In genomic region chr6:51533467-51534200, GRCm38 (mm10) we compare ENCODE assay signal across 19 mouse cellular contexts. TPM values are rescaled to one million over a fixed set of nuclear protein-coding genes. Genes with fewer than 3 reads are reported as not detected.
DNase-seq lines count a peak whose midpoint lies in the region; ATAC-seq and TF ChIP-seq lines count a peak whose summit lies in the region.
"Had no signal": no experiment of that assay in that cellular context is flagged by ENCODE, and none has a peak within 500 bp of the region (broad histone marks: within the 10 kb centered on the region; RNA-seq: fewer than 3 reads in every experiment).

No protein-coding gene starts in this region.

- no peaks in the 10 kb centered on the region for H3K36me3 ChIP-seq in intestine, embryonic 15.5 days
- H3K36me3 ChIP-seq in intestine, postnatal 0 days (ENCODE audit: control insufficient read depth, insufficient read depth) = no peaks in the 10 kb centered on the region
- H3K36me3 ChIP-seq in E14TG2a.4 (ENCODE audit: insufficient read depth, low read length) = peaks cover 16% of the 10 kb centered on the region
- H3K36me3 ChIP-seq: embryonic facial prominence, embryonic 15.5 days; forebrain, embryonic 12.5 days; stomach, embryonic 15.5 days had no signal

- no peak for TF ChIP-seq CTCF in intestine, postnatal 0 days (IDR thresholded peaks at IDR 0.05; ENCODE audit: low read depth)
- no peak for TF ChIP-seq CTCF in E14TG2a.4 (conservative IDR thresholded peaks at IDR 0.05; ENCODE audit: low read length)
- TF ChIP-seq CTCF in bone marrow macrophage, adult 2 months (IDR thresholded peaks at IDR 0.05; ENCODE audit: low read depth, low read length) = no peak

- no peaks in the 10 kb centered on the region for H3K9me3 ChIP-seq in intestine, embryonic 15.5 days
- no peaks in the 10 kb centered on the region for H3K9me3 ChIP-seq in intestine, postnatal 0 days (ENCODE audit: control insufficient read depth)
- H3K9me3 ChIP-seq in E14TG2a.4 (ENCODE audit: low read length) = no peaks in the 10 kb centered on the region
- H3K9me3 ChIP-seq: embryonic facial prominence, embryonic 15.5 days; forebrain, embryonic 12.5 days; stomach, embryonic 15.5 days had no signal

- WGBS in intestine, embryonic 15.5 days = 70% methylated on average over 6 of the region's 6 CpGs
- 58% methylated on average over 6 of the region's 6 CpGs for WGBS in intestine, postnatal 0 days

- H3K27ac ChIP-seq in intestine, embryonic 15.5 days = no peak overlapping the region
- H3K27ac ChIP-seq in intestine, postnatal 0 days (ENCODE audit: low read depth, low read length) = no peak overlapping the region
- peak overlapping the region; percentile 97 for H3K27ac ChIP-seq in bone marrow macrophage, adult 2 months (ENCODE audit: insufficient read depth, low read depth, low read length)
- H3K27ac ChIP-seq: embryonic facial prominence, embryonic 15.5 days; forebrain, embryonic 12.5 days; kidney, postnatal 0 days; liver, embryonic 14.5 days; midbrain, embryonic 10.5 days; stomach, embryonic 15.5 days had no signal

- H3K4me3 ChIP-seq in intestine, embryonic 15.5 days (replicated peaks) = no peak overlapping the region
- no peak overlapping the region for H3K4me3 ChIP-seq in intestine, postnatal 0 days (ENCODE audit: low read depth, low read length)
- H3K4me3 ChIP-seq in E14TG2a.4 (replicated peaks; ENCODE audit: low read length) = peak overlapping the region; percentile 29; the same call in 1 of the 2 replicates
- H3K4me3 ChIP-seq in bone marrow macrophage, adult 2 months (ENCODE audit: insufficient read depth, low read length) = peak overlapping the region; percentile 36
- H3K4me3 ChIP-seq: embryonic facial prominence, embryonic 15.5 days; forebrain, embryonic 12.5 days; midbrain, embryonic 10.5 days; stomach, embryonic 15.5 days had no signal

- no peaks in the 10 kb centered on the region for H3K27me3 ChIP-seq in intestine, embryonic 15.5 days (replicated peaks)
- no peaks in the 10 kb centered on the region for H3K27me3 ChIP-seq in intestine, postnatal 0 days (replicated peaks; ENCODE audit: control insufficient read depth, insufficient read depth, low read length)
- no peaks in the 10 kb centered on the region for H3K27me3 ChIP-seq in E14TG2a.4 (ENCODE audit: insufficient read depth, low read length)
- H3K27me3 ChIP-seq: embryonic facial prominence, embryonic 15.5 days; forebrain, embryonic 12.5 days; stomach, embryonic 15.5 days had no signal

- ATAC-seq in intestine, embryonic 15.5 days = peak; percentile 51; the same call in 1 of the 2 replicates
- ATAC-seq in intestine, postnatal 0 days = no peak; the same call in 1 of the 2 replicates
- peak; percentile 89 for ATAC-seq in monocyte, adult 5-6 weeks (replicated peaks; ENCODE audit: insufficient number of reproducible peaks, low FRiP score, low TSS enrichment, poor library complexity, severe bottlenecking)

- TF ChIP-seq POLR2A in bone marrow macrophage, adult 2 months (IDR thresholded peaks at IDR 0.05; ENCODE audit: borderline replicate concordance, low read depth, low read length) = no peak

- 0 out of 2 replicates have a peak, but pooled peaks cover 2% of the 10 kb centered on the region for H3K4me1 ChIP-seq in intestine, embryonic 15.5 days (replicated peaks)
- H3K4me1 ChIP-seq in intestine, postnatal 0 days (replicated peaks; ENCODE audit: control insufficient read depth, insufficient read depth, low read length) = no peaks in the 10 kb centered on the region
- peaks cover 88% of the 10 kb centered on the region for H3K4me1 ChIP-seq in E14TG2a.4 (replicated peaks; ENCODE audit: low read depth, low read length)
- H3K4me1 ChIP-seq in bone marrow macrophage, adult 2 months (ENCODE audit: control insufficient read depth, insufficient read depth, low read length) = peaks cover 46% of the 10 kb centered on the region
- H3K4me1 ChIP-seq: embryonic facial prominence, embryonic 15.5 days; stomach, embryonic 15.5 days had no signal

- H3K9ac ChIP-seq in intestine, embryonic 15.5 days = no peak overlapping the region
- H3K9ac ChIP-seq in intestine, postnatal 0 days (ENCODE audit: low read depth, low read length) = no peak overlapping the region
- H3K9ac ChIP-seq: embryonic facial prominence, embryonic 15.5 days; forebrain, embryonic 12.5 days; liver, embryonic 14.5 days; stomach, embryonic 15.5 days had no signal

- DNase-seq in spleen, postnatal 10 days (ENCODE audit: low spot score in 2 of 2) = no peak
- DNase-seq in left cerebral cortex, adult 9 months (ENCODE audit: low spot score in 2 of 2) = no peak
- no peak for DNase-seq in gastrocnemius, postnatal 4 days (ENCODE audit: low spot score in 2 of 2)
- DNase-seq: adrenal gland, postnatal 14 days; cerebellum, adult 11-12 months; heart, postnatal 10 days; layer of hippocampus, adult 9-11 months; thymus, postnatal 25 days had no signal

- H3K4me2 ChIP-seq in intestine, embryonic 15.5 days (replicated peaks) = no peak overlapping the region
- no peak overlapping the region for H3K4me2 ChIP-seq in intestine, postnatal 0 days (replicated peaks; ENCODE audit: low read depth)
- H3K4me2 ChIP-seq: embryonic facial prominence, embryonic 15.5 days; forebrain, embryonic 12.5 days; stomach, embryonic 15.5 days had no signal

RNA-seq across cellular contexts. Expression of gene Snx10, which starts 9.9 kb away (rescaled TPM):
- 12.1 and 14.4 TPM in 2 replicates for polyA plus RNA-seq in intestine, embryonic 15.5 days (2015; fragmentation: Nextera tagmentation; extraction: Ambion mirVana)
- 8.4 and 10.1 TPM in 2 replicates for polyA plus RNA-seq in intestine, postnatal 0 days (2015; fragmentation: Nextera tagmentation; extraction: Ambion mirVana)
- 101 and 105 TPM in 2 replicates for polyA plus RNA-seq in bone marrow macrophage, adult 2 months (2012; ENCODE audit: insufficient read depth, insufficient read length, missing spikeins)
- total RNA-seq in monocyte, adult 5-6 weeks (2017) = 79.7 to 97.3 TPM (median 87.0 TPM) in 3 replicates
- total RNA-seq in gastrocnemius, postnatal 4 days (2021) = 1 to 10 TPM; 4.9 to 5.0 TPM

Comparison
In these comparisons a context has a peak if more than half of its experiments do, and no peak if none do; other contexts are left out.
1. H3K4me3 ChIP-seq: peak in E14TG2a.4 (single experiment) and bone marrow macrophage, adult 2 months (single experiment); none in intestine, embryonic 15.5 days (single experiment) and intestine, postnatal 0 days (single experiment).